Mouse (Mus musculus) thymus, adult 2 months (tissue): ENCODE data around the gene Man1c1.

Experiments
- CTCF ChIP-seq: fragments of 200-500 bp; IDR thresholded peaks from 2 replicates; pipeline ENCODE4 v1.5.1; 2012; ENCODE audit warnings: mild to moderate bottlenecking, control low read depth, low read length, moderate library complexity, borderline replicate concordance; ENCODE audit not compliant: control insufficient read depth, poor library complexity, insufficient read depth; ENCODE audit errors: extremely low read depth
- POLR2A ChIP-seq: fragments of 200-500 bp; IDR thresholded peaks from 2 replicates; pipeline ENCODE4 v1.6.1; 2012; ENCODE audit warnings: mild to moderate bottlenecking, low read length, control low read depth, moderate library complexity; ENCODE audit not compliant: control insufficient read depth, poor library complexity, insufficient read depth; ENCODE audit errors: extremely low read depth

DNA sequence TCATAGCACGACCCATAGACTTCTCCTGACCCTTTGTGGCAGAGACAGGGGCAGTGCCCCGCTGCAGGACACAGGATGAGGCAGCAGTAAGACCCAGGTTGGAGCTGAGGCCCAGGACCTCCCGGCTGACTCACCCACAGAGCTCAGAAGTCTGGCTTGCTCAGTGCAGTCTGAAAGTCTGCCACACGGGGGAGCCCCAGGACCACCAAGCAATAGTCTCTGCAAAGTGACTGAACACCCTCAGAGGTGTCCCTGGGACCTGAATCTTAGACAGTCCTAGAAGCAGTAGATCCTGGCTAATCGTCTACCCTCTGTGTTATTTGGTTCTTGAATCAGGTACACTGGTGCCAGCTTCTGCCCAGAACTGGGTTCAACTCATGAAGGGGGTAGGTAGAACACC is 160.8 kb downstream of the Man1c1 start:
- TF ChIP-seq CTCF = peak; percentile 88
- TF ChIP-seq POLR2A = no peak
